Mouse (Mus musculus) brain, embryonic 14.5 days (tissue): ENCODE data around the gene Dapk3.

Source experiments
- CTCF ChIP-seq: fragments of 200-500 bp; IDR thresholded peaks from 2 replicates; pipeline ENCODE4 v1.5.1; 2012; ENCODE audit warnings: inconsistent platforms, mild to moderate bottlenecking, moderate library complexity, borderline replicate concordance; ENCODE audit not compliant: insufficient read depth, insufficient read length; ENCODE audit errors: extremely low read depth
- POLR2A ChIP-seq: fragments of 200-500 bp; IDR thresholded peaks from 2 replicates; pipeline ENCODE4 v1.6.1; 2012; ENCODE audit warnings: mild to moderate bottlenecking, inconsistent platforms, borderline replicate concordance; ENCODE audit not compliant: poor library complexity, insufficient read depth, insufficient read length, severe bottlenecking; ENCODE audit errors: extremely low read depth

GRCm38 (mm10) chr10:81161602-81162317, 21.0 kb upstream of the Dapk3 start:
- TF ChIP-seq CTCF (no peak), POLR2A (no peak)
